Mouse (Mus musculus) cerebellum, adult (tissue): ENCODE data around the gene Tanc1.

ENCODE experiments used
- ATAC-seq: cut with Nextera tagmentation; 2 replicates; pipeline ENCODE4 v1.9.2; 2017; ENCODE audit warnings: mild to moderate bottlenecking, moderate library complexity, mixed read lengths; ENCODE audit not compliant: insufficient number of reproducible peaks, low FRiP score, low TSS enrichment

The Tanc1 gene

DNA sequence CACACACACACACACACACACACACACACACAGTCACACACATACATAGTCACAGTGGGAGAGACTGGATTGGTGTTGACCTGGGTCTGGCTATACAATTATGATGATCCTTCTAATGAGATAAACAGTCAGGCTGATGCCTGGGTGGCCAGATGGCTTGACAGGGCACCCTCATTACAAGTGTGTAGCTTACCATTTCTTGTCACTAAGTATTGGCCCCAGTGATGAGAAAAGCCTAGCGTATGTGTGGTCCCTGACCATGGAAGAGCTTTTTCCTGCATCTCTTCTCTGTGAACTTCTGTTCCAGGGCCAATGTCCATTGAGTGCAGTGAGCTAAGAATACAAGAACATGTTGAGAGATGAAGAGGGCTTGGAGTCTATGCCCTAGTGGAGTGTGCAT lies 200.8 kb downstream of the Tanc1 start:
- ATAC-seq, result no peak

DNA sequence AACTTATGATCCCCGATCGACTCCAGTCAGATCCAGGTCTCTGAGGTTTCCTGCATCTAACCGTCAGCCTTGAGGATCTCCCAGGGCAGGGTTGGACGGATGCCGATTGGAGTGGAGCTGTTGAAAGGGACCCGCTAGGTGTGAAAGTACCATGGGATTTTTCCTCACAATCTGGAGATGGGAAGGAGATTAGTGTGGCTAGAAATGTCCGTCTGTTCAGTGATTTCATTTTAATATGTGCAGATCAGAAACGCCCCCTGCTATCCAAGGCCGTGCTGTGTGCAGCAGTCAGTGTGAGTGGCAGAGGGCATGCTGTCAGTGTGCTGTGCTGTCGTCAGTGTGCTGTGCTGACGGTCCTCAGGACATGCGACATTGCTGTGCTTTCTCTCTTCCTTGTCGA lies 201.6 kb downstream of the Tanc1 start:
- ATAC-seq, result no peak

DNA sequence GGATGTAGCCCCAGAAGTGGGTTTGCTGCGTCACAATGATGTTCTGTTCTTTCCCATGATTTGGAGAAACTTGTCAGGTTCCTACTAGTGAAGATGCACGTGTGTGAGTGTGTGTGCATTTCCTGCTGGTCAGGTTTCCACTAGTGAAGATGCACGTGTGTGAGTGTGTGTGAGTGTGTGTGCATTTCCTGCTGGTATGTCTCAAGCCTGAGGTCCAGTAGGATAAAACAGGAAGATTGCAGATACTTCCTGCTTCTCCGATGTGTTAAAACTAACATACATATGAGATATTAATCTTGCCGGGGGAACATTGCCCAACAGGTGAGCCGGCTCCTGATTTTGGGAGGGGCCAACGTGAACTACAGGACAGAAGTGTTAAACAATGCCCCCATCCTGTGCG lies 203.2 kb downstream of the Tanc1 start:
- ATAC-seq, result no peak

DNA sequence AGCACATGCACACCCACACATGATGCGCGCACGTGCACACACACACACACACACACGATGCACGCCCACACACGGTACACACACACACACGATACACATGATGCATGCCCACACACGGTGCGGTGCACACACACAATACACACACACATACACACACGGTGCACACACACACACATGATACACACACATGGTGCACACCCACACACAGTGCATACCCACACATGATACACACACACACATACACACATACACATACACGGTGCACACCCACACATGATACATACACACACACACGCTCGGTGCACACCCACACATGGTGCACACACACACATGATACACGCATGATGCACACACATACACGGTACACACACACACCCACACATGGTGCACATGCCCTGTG lies 206.8 kb downstream of the Tanc1 start:
- no peak for ATAC-seq

DNA sequence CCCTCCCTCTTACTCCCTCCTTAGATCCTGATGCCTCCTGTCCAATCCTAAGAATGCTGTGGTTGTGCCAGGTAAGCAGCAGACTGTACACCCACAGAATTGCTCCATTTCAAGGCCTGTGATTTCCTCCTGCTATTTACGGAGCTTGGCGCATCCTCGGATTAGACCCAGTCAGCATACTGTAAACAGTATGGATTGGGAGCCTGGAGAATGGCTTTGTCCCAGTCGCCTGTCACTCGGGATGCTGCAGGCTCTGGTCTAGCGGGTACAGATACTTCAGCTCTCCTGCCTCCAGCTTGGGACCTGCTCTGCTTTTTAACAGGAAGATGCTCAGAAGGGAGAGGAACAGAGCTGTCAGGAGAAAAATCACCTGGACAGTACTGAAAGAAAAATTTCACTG lies 207.6 kb downstream of the Tanc1 start:
- peak; percentile 62; the same call in 1 of the 2 replicates for ATAC-seq

DNA sequence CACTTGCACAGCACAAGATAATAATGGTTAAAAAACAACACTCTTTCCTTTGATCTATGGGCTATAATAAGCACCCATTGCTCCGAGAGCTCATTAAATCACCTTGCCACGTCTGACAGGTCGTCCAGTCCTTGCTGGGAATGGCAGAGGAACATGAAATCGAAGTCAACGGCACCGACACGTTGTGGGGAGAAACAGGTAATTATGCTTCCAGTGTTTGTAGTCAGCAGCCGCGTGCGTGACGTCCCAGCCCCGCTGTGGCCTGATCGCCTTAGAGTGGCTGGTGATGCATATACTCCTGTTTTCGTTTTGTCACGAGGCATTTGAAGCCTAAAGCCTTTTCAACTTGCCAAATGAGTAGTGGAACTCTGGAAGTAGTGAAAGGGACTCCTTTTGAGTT lies 208.2 kb downstream of the Tanc1 start:
- no peak for ATAC-seq

DNA sequence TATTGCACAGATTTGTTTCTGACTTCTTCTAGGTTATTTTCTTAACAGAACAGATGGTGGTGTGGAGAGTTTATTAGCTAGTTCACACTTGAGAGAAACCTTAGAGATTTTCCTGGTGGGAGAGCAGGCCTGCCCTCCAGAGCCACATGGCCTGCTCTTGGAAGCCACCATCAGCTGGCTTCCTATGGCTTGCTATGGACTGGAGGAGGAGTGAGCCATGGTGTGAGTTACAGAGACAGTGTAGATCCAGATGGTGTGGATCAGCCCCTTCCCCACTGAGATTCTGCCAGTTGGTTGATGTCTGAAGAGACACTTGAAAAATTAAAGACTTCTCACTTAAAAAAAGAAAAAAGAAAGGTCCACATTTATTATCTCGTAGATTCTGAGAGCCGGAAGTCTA lies 209.2 kb downstream of the Tanc1 start:
- ATAC-seq, result no peak

DNA sequence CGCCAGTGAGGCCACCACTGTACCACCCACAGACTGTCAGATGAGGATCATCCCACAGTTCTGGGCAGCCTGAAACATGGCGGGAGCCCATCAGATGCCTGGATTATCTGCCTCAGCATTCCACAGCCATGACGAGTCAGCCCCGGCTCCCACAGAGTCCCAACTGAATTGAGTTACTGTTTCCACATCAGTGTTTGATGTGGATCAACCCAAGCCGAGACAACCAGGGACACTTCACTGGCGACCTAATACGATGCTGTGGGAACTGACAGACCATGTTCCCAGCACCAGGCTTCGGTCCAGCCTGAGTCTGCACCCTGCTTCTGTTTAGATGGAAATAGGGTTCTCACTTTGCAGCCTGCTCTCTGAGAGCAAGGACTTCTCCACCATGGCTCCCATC lies 212.4 kb downstream of the Tanc1 start:
- no peak for ATAC-seq

DNA sequence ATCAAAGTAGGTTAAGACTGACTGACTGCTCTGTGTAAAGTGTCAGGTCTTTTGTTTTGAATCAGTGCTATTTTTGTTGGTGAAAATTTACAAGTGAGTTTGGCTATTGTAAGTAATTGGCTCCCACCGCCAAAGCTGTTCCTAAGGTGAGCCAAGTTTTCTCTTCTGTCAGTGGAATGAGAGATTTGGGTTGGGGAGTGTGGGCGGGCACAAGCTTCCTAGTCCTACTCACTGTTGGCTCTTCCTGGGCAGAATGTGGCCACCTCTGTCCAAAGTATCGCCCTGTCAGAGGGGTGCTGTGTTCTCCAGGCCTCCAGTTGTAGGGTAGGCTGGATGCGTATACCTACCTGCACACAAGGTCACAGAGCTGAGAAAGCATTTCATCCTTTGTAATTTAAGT lies 213.5 kb downstream of the Tanc1 start:
- ATAC-seq, result no peak

DNA sequence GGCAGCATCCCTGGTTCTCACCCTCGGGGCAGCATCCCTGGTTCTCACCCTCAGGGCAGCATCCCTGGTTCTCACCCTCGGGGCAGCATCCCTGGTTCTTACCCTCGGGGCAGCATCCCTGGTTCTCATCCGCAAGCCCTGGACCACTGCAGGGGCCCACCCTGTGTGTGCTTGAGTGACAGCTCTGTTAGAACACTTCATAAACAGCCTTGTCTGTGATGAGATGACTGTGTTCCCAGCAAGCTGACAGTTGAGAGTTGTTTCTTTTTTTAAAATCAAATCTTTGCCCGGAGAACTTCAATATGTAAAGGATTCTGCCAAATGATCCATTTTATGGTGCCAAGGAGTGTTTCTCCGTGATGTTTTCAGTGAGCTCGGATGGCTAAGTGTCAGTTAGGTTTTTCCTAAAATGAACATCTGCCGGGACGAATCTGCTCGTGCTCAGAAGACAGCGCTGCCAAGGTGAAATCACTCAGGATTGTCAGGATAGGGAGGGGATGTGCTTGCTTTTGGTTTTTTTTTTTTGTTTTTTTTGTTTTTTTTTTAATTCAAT lies 216.3 kb downstream of the Tanc1 start:
- no peak for ATAC-seq

DNA sequence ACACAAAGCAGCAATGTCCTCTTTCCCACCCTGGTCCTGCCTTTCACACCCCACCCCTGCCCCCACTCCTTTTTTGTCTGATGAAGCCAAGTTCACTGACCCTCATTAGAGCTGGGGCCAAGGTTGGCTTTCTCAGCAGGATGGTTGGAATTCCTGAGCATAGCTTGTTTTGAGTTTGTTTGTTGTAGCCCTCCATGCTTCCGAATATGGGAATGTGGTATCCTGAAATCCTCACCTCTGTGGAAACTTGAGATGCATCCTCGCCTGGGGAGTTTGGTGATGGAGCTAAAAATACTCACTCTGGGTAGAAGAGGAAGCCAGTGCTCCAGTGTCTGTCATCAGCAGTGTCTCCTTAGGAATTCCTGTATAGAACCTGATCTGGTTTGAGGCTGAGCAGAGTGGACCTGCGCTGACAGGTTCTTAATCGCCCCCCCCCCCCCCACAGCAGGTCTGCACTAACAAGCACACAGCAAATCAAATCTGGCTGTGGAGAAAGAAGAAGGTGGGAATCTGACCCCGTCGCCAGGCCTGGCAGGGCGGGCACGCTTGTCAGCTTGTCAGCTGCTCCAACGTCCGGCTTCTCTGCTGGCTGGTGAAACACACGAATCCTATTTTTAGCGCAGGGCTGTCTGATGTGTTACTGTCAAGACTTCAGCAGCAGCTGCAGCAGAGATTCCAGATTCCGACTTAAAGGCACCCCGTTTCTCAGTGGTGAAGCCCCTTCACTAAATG lies 217.1 kb downstream of the Tanc1 start:
- ATAC-seq, result no peak

DNA sequence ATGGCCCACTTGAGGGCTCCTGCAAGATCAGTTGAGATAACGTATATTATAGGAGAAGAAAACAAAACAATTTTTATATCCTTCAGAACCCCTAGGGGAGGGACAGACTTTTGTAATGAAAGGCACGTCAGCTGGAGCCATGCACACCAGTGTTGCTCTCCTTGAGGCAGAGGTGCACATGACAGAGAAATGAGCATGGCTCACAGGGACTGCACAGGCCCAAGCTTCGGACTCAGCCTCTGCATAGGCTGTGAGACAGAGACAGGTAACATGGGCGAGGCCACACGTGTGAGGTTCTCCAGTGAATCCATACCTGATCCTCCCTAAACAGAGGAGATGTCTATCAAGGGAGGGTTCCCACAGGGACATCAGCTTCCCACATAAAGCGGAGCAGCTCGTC lies 217.9 kb downstream of the Tanc1 start:
- ATAC-seq, result no peak

DNA sequence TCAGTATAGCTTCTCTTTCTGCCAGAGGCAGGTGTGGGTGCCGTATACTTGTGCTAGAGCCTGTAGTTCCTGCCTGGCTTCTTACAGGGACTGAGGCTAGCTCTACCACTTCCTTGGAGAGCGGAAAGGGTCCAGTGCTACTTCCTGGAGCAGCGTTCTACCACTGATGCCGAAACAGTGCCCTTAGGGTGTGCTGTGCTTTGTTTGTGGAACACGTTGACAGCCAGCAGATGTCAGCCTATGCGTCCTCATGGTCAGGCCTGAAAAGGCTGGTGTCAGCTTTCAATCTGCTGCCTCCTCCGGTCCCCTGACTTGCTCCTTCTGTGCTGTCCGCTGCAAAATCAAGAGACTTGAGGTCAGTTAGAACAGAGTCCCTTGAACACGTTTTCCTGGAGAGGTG lies 218.3 kb downstream of the Tanc1 start:
- peak; percentile 17; the same call in 1 of the 2 replicates for ATAC-seq

DNA sequence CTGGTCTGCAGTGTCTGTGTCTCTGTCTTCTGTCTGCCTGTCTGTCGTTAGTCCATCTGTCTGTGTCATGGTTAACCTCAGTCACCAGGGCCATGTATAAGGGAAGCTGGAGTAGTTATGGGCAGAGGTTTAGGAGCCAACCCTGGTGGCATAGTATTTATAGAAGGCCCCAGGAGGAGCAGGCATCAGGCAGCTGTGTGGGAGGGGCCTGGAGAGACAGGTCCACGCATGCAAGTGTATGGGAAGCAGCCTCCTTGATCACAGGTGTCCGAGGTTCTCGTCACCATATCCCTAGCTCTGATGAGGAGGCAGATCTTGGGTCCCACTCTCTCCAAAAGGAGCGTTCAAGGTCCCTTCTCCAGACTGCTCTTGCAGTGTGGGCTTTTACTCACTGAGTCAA lies 219.1 kb downstream of the Tanc1 start:
- ATAC-seq, result no peak

DNA sequence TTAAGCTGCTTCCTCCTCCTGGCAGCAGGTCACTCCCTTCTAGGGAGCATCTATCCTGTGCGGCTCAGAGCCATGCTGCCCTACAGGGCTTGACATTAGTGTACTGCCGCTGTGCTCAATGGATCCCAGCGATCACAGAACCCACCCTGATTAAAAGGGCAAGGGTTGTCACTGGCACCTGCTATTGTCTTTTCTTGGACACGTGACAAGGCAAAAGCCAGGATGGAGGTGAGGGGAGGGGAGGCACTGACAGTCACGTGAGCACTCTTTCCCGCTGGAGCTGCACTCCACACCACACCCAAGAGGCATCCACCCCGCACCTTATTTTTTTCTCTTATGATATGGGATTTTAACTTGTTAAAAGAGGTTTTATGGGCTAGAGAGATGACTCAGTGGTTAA lies 220.0 kb downstream of the Tanc1 start:
- ATAC-seq, result no peak

DNA sequence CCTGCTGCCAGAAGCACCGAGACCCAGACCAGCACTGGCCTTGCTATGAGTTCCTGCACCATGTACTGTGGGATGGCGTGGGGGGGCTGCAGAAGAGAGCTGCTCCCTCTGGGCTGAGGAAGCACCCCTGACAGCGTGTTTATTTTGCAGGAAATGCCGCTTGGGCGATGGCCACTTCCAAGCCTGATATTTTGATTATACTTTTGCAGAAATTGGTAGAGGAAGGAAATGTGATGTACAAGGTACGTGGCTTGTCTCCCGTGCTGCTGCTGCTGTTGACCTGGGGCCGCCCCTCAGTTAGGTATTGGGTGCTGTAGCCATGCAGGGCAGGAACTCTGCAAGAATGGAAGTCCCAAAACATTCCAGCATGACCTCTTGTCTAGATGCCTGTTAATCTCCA lies 227.0 kb downstream of the Tanc1 start:
- ATAC-seq, result no peak

DNA sequence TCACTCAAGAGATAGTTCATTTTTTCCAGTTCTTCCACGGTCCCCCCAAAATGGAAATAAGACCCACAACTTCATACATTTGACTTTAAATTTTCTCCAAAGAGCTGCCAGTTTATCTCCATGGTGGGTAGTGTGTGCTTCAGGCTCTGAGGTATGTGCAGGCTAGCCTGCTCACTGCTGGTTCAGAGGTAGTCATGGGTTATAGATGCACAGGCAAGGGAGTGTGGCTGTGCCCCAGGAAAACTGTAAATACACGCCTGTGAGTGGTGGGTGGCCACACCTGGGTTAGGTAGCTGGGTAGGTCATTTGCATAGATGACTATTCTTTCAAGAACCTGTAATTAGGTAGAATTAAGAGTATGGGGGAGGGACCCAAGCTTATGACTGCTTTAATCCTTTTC lies 227.9 kb downstream of the Tanc1 start:
- no peak for ATAC-seq

DNA sequence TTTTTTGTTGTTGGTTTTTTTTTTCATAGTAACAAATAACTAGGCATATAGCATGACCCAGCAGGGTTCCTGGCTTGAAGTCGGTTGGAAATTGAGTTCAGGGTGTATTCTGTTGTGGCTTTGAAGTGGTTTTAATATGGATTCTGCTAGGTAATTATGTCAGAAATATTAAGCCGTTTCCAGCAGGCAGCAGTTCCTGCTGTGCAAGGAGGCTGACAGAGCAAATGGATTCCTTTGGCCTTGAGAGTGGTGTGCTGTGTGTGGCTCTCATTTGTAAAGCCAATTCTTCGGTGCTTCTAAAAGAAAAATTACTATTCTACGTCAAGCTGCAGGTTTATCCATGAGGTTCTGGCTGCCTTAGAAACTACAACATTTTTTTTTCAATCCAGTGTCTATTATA lies 228.3 kb downstream of the Tanc1 start:
- no peak for ATAC-seq

DNA sequence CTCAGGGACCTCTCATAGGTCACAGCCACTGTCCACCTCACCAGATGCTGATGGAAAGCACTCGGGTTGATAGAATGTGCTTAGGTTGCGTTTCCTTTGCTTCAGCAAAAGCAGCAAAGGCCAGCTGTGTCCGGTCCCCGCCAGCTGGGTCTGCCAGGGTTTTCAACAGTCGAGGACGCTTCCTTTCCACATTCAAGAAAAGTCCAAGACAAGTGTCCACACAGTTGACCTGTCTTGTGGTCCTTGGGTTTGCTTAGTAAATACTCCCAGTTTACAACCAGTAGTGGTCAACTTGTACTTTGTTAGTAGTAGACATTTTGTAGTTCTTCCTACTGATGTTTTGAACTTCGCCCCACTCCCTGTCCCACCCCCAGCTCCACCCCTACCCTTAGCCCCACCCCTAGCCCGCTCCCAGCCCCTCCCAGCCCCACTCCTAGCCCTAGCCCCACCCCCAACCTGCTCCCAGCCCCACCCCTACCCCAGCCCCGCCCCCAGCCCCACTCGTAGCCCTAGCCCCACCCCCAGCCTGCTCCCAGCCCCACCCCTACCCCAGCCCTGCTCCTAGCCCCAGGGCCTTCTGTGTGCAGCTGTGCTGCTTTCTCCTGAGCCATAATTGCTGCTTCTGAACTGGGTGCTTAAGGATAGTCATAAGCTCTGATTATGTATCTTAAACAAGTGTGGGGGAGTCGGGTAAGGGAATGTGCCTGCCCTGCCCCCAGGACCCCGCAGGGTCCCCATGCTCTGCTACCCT lies 229.5 kb downstream of the Tanc1 start:
- ATAC-seq, result no peak

DNA sequence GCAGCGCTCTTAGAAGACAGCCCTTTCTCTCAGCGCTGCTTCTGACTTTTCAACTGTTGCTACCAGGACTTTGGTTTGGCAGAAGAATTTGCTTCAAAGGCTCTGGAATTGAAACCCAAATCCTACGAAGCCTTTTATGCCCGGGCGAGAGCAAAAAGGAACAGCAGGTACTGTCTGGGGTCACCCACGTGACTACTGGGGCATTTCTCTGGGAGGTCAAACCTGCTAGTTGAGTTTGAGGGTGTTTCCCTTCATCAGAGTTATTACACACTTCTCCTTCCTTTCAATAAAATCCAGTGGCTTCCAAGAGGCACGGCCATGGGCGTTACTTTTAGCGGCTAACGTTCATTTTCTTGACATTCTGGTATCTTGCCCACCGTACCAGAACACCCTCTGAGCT lies 230.1 kb downstream of the Tanc1 start:
- no peak for ATAC-seq

DNA sequence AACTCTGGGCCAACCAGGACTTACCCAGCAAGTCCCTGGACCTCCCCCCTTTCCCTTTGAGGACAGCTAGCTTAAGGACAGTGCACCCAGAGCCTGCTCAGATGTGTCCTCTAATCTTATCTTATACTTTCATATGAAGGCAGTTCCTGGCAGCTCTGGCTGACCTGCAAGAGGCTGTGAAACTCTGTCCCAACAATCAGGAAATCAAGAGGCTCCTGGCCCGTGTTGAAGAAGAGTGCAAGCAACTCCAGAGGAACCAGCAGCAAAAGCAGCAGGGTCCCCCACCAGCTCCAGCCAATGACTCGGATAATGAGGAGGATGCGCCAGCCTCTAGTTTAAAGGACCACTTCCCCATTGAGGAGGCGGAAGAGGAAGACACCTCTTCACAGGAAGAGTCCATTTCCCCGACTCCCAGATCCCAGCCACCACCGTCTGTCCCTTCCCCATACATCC lies 230.7 kb downstream of the Tanc1 start:
- no peak for ATAC-seq

DNA sequence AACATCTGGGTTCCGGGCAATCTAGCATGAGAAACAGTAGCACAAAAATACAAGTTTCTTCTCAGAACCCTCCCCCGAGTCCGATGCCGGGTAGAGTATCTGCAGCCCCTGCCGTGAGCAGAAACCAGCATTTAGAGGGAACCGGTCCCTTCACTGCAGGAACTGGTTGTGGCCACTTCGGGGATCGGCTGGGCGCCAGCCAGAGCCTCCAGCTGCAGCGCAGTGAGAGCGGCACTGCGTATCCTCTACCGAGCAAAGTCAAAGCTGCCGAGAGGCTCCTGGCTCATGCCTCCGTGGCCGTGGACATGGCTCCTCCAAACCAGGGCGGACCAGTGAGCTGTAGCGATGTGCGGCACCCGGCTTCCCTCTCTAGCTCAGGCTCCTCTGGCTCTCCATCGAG lies 231.3 kb downstream of the Tanc1 start:
- no peak for ATAC-seq
